Mouse (Mus musculus) neural tube, embryonic 14.5 days (tissue): ENCODE measurements around the gene Hk2. TPM values are rescaled to one million over a fixed set of nuclear protein-coding genes. Genes with fewer than 3 reads are reported as not detected.
A peak's percentile ranks its signal among the peaks of the same experiment; 100 is the strongest.

ENCODE experiments used
- ATAC-seq: fragments of 200-750 bp; cut with Nextera tagmentation; 2 replicates; pipeline ENCODE4 v1.8.0; 2017; ENCODE audit warnings: low read depth, mild to moderate bottlenecking, moderate TSS enrichment, moderate library complexity
- H3K27ac ChIP-seq: fragments of 300-500 bp; sonication (generic); 2 replicates; pipeline ENCODE4 v1.5.1; 2014; ENCODE audit warnings: low read depth, mild to moderate bottlenecking, control low read depth, low read length, moderate library complexity, mixed read lengths
- H3K27me3 ChIP-seq: fragments of 300-500 bp; sonication (generic); 2 replicates; pipeline ENCODE4 v1.6.1; 2014; ENCODE audit warnings: low read length; ENCODE audit not compliant: control insufficient read depth, insufficient read depth
- H3K36me3 ChIP-seq: fragments of 300-500 bp; sonication (generic); 2 replicates; pipeline ENCODE4 v1.6.1; 2014; ENCODE audit warnings: low read length, mixed read lengths; ENCODE audit not compliant: control insufficient read depth, insufficient read depth
- H3K4me1 ChIP-seq: fragments of 300-500 bp; sonication (generic); 2 replicates; pipeline ENCODE4 v1.6.1; 2014; ENCODE audit warnings: low read length; ENCODE audit not compliant: control insufficient read depth, insufficient read depth
- H3K4me2 ChIP-seq: fragments of 300-500 bp; sonication (generic); 2 replicates; pipeline ENCODE4 v1.6.1; 2014; ENCODE audit warnings: mild to moderate bottlenecking, low read depth, low read length, control low read depth
- H3K4me3 ChIP-seq: fragments of 300-500 bp; sonication (generic); 2 replicates; pipeline ENCODE4 v1.5.1; 2014; ENCODE audit warnings: low read depth, low read length, control low read depth, mixed read lengths
- H3K9ac ChIP-seq: fragments of 300-500 bp; sonication (generic); replicated peaks from 2 replicates; pipeline ENCODE4 v1.6.1; 2014; ENCODE audit warnings: low read depth, mild to moderate bottlenecking, control low read depth, low read length, mixed read lengths
- H3K9me3 ChIP-seq: fragments of 300-500 bp; sonication (generic); 2 replicates; pipeline ENCODE4 v1.6.1; 2016; ENCODE audit warnings: low read length; ENCODE audit not compliant: control insufficient read depth
- WGBS: fragments of 180-500 bp; shearing (Covaris S2); extraction: QIAGEN DNeasy Blood & Tissue Kit; methylation state at CpG from one replicate; pipeline ENCODE4 v1.1.7; 2014; 5-methylcytosine and 5-hydroxymethylcytosine counted together
- polyA plus RNA-seq: library from polyadenylated mRNA; unstranded; fragments of >200 nt; fragmentation: Nextera tagmentation; extraction: Ambion mirVana; gene quantifications from 2 replicates; pipeline ENCODE4 v1.2.1, GENCODE M21; 2014

The Hk2 gene
- 1.3 and 2.2 TPM in 2 replicates for polyA plus RNA-seq

DNA sequence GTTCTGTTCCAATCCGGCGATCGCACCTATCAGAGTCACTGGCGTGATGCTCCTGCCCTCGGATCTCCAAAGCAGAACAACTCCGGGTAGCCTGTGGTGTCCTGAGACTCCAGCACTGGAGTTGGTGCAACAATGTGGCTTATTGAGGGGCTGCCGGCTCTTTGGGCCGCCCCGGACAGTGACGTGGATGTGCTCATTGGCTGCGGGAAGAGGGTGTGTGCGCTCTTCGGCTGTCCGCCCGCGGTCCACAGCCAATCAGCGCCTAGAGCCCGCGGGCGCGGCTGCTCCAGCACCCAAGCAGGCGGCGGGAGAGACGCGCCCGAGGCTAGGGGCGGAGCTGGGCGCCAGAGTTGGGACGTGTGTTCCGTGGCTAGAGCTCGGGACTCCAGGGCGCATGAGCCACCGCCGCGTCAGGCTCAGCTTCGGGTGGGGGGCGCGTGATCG lies at the start of gene Hk2:
Hk2 (minus strand) TSS at position 134 of the 444 bp plus-strand sequence.
- Histone ChIP-seq H3K27me3 (peaks cover 6% of the 10 kb centered on the region; the same call in 1 of the 2 replicates), H3K9me3 (no peaks in the 10 kb centered on the region), H3K4me2 (peak within 1 kb of the TSS; percentile 100), H3K4me1 (no peaks in the 10 kb centered on the region), H3K36me3 (no peaks in the 10 kb centered on the region), H3K9ac (peak within 1 kb of the TSS; percentile 41), H3K4me3 (peak within 1 kb of the TSS; percentile 44), H3K27ac (no peak within 1 kb of the TSS)
- WGBS, result under 1% methylated on average over 39 of the region's 39 CpGs
- peak; percentile 98 for ATAC-seq

GRCm38 (mm10) chr6:82821758-82822253 lies 47.6 kb upstream of the Hk2 start:
- H3K27me3 ChIP-seq, result no peaks in the 10 kb centered on the region
- H3K4me2 ChIP-seq, result no peak overlapping the region
- no peak overlapping the region for H3K4me3 ChIP-seq
- WGBS, result 63% methylated on average over 4 of the region's 4 CpGs
- no peaks in the 10 kb centered on the region for H3K4me1 ChIP-seq
- no peaks in the 10 kb centered on the region for H3K9me3 ChIP-seq
- no peak overlapping the region for H3K9ac ChIP-seq
- no peak overlapping the region for H3K27ac ChIP-seq
- ATAC-seq, result no peak
- no peaks in the 10 kb centered on the region for H3K36me3 ChIP-seq

- Histone ChIP-seq H3K9ac (no peak overlapping the region), H3K27me3 (no peaks in the 10 kb centered on the region), H3K4me2 (no peak overlapping the region), H3K36me3 (no peaks in the 10 kb centered on the region), H3K27ac (no peak overlapping the region), H3K9me3 (no peaks in the 10 kb centered on the region), H3K4me1 (no peaks in the 10 kb centered on the region), H3K4me3 (no peak overlapping the region)
- ATAC-seq, result no peak
- 68% methylated on average over 3 of the region's 3 CpGs for WGBS
Measured at GRCm38 (mm10) chr6:82820716-82821115, 46.5 kb upstream of the Hk2 start.

GRCm38 (mm10) chr6:82814821-82815220 lies 40.6 kb upstream of the Hk2 start:
- 70% methylated on average over 4 of the region's 4 CpGs for WGBS
- Histone ChIP-seq H3K9me3 (no peaks in the 10 kb centered on the region), H3K4me1 (no peaks in the 10 kb centered on the region)

GRCm38 (mm10) chr6:82807984-82808700 lies 33.9 kb upstream of the Hk2 start:
- H3K27ac ChIP-seq, result no peak overlapping the region
- no peaks in the 10 kb centered on the region for H3K9me3 ChIP-seq
- H3K4me2 ChIP-seq, result no peak overlapping the region
- H3K9ac ChIP-seq, result no peak overlapping the region
- H3K27me3 ChIP-seq, result no peaks in the 10 kb centered on the region
- no peak overlapping the region for H3K4me3 ChIP-seq
- H3K4me1 ChIP-seq, result no peaks in the 10 kb centered on the region
- WGBS, result 84% methylated on average over 7 of the region's 7 CpGs
- no peaks in the 10 kb centered on the region for H3K36me3 ChIP-seq
- ATAC-seq, result no peak

More at GRCm38 (mm10) chr6:82814821-82815220, 40.6 kb upstream of the Hk2 start:
- Histone ChIP-seq H3K36me3 (no peaks in the 10 kb centered on the region), H3K4me3 (no peak overlapping the region), H3K27ac (no peak overlapping the region), H3K27me3 (no peaks in the 10 kb centered on the region), H3K9ac (no peak overlapping the region), H3K4me2 (no peak overlapping the region)
- ATAC-seq, result no peak

DNA sequence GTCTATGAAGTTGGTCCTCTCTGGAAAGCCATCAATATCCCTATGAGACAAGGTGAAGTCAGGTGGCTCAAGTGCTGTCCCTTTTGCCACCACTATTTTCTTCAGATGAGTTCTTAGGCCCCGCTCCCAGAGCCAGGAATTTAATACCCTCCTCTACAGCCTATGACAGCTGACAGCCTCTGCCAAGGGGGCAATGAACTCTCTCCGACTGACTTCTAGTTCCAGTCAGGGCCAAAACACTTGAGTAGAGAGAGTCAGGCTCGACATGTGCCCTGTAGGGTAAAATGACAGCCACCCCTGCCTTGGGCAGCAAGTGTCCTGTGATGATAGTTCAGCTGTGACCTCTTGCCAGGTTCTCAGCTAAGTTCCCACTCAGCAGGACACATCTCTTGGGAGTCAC lies 32.7 kb upstream of the Hk2 start:
- no peak for ATAC-seq
- no peak overlapping the region for H3K4me3 ChIP-seq
- WGBS, result 63% methylated on average over 3 of the region's 3 CpGs

DNA sequence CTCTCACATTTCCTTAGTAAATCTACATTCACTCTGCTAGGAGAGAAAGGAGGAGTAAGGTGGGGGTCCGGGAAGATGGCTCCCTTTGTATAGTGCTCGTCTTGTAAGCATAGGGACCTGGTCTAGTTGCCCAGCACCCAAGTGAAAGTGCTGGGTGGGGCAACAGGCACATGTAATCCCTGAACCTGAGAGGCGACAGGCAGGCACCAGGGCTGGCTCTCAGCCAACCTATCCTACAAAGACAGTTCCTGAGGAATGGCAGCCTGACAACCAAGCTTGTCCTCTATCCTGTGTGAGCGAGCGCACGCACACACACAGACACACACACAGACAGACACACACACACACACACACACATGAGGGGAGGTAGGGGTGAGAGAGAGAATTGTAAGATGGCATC lies 32.2 kb upstream of the Hk2 start:
- H3K36me3 ChIP-seq, result no peaks in the 10 kb centered on the region
- ATAC-seq, result no peak
- 76% methylated on average over 6 of the region's 6 CpGs for WGBS

More for the DNA sequence above, 32.7 kb upstream of the Hk2 start:
- H3K4me1 ChIP-seq, result no peaks in the 10 kb centered on the region
- H3K9ac ChIP-seq, result no peak overlapping the region
- H3K9me3 ChIP-seq, result no peaks in the 10 kb centered on the region
- H3K27ac ChIP-seq, result no peak overlapping the region
- no peaks in the 10 kb centered on the region for H3K36me3 ChIP-seq
- no peak overlapping the region for H3K4me2 ChIP-seq
- H3K27me3 ChIP-seq, result no peaks in the 10 kb centered on the region

GRCm38 (mm10) chr6:82805894-82806293 lies 31.6 kb upstream of the Hk2 start:
- Histone ChIP-seq H3K27ac (no peak overlapping the region), H3K27me3 (no peaks in the 10 kb centered on the region), H3K9ac (no peak overlapping the region), H3K4me1 (no peaks in the 10 kb centered on the region), H3K36me3 (no peaks in the 10 kb centered on the region), H3K9me3 (no peaks in the 10 kb centered on the region), H3K4me3 (no peak overlapping the region), H3K4me2 (no peak overlapping the region)
- 86% methylated on average over 3 of the region's 3 CpGs for WGBS
- ATAC-seq, result no peak

More for the DNA sequence above, 32.2 kb upstream of the Hk2 start:
- H3K4me1 ChIP-seq, result no peaks in the 10 kb centered on the region
- H3K27ac ChIP-seq, result no peak overlapping the region
- H3K4me3 ChIP-seq, result no peak overlapping the region
- H3K9me3 ChIP-seq, result no peaks in the 10 kb centered on the region
- no peaks in the 10 kb centered on the region for H3K27me3 ChIP-seq
- no peak overlapping the region for H3K9ac ChIP-seq
- H3K4me2 ChIP-seq, result no peak overlapping the region

DNA sequence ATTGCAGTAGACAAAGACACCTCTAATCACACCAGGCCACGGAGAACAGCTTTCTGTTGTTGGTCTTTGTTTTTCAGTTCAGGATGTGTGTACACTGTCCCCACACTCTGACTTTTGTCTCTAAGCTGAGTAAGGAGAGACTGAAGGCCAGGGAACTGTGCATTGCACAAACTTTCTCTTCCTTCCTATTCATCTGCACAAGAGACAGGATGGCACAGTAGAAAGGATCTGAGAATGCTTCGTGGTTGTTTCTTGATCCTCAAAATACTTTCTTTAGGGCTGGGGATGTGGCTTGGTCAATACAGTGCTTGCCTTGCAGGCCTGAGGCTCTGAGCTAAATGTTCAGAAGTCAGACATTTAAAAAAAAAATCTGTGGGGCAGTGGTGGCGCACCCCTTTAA lies 30.7 kb upstream of the Hk2 start:
- H3K9me3 ChIP-seq, result no peaks in the 10 kb centered on the region
- no peak overlapping the region for H3K4me2 ChIP-seq
- no peak overlapping the region for H3K4me3 ChIP-seq
- H3K4me1 ChIP-seq, result no peaks in the 10 kb centered on the region
- ATAC-seq, result no peak
- no peak overlapping the region for H3K9ac ChIP-seq
- H3K27me3 ChIP-seq, result no peaks in the 10 kb centered on the region
- 88% methylated on average over 3 of the region's 3 CpGs for WGBS
- H3K36me3 ChIP-seq, result no peaks in the 10 kb centered on the region
- no peak overlapping the region for H3K27ac ChIP-seq
